Mouse (Mus musculus): ENCODE measurements around the gene Phactr3. TPM values are rescaled to one million over a fixed set of nuclear protein-coding genes. Genes with fewer than 3 reads are reported as not detected.
A peak's percentile ranks its signal among the peaks of the same experiment; 100 is the strongest.

Phactr3 gene
- polyA plus RNA-seq, 1 experiment from 2014 or later: 0.39 TPM

- no peak for DNase-seq (ENCODE audit: low spot score)
- H3K4me1 ChIP-seq (replicated peaks; ENCODE audit: insufficient read depth, low read length): no peaks in the 10 kb centered on the region
- TF ChIP-seq CTCF (IDR thresholded peaks at IDR 0.05; ENCODE audit: low read depth): no peak
- no peak overlapping the region for H3K9ac ChIP-seq (ENCODE audit: low read depth, low read length)
- WGBS: 62% methylated on average over 2 of the region's 2 CpGs
- no peak for ATAC-seq (replicated peaks; ENCODE audit: low FRiP score, low read depth)
- H3K27ac ChIP-seq: no peak overlapping the region
- no peak overlapping the region for H3K4me2 ChIP-seq (ENCODE audit: low read length)
- no peaks in the 10 kb centered on the region for H3K9me3 ChIP-seq (replicated peaks; ENCODE audit: low read length)
- no peaks in the 10 kb centered on the region for H3K36me3 ChIP-seq (ENCODE audit: insufficient read depth, low read length)
- H3K27me3 ChIP-seq (ENCODE audit: insufficient read depth, low read length): no peaks in the 10 kb centered on the region
- H3K4me3 ChIP-seq (replicated peaks; ENCODE audit: low read depth, low read length): no peak overlapping the region
Observed at GRCm38 (mm10) chr2:178270794-178271193, 152.0 kb downstream of the Phactr3 start.

GRCm38 (mm10) chr2:178272350-178272749 is 153.6 kb downstream of the Phactr3 start:
- DNase-seq (ENCODE audit: low spot score): no peak
- no peak for ATAC-seq (replicated peaks; ENCODE audit: low FRiP score, low read depth)
- Histone ChIP-seq H3K9ac (ENCODE audit: low read depth, low read length) (no peak overlapping the region), H3K9me3 (replicated peaks; ENCODE audit: low read length) (no peaks in the 10 kb centered on the region), H3K4me3 (replicated peaks; ENCODE audit: low read depth, low read length) (no peak overlapping the region), H3K4me2 (ENCODE audit: low read length) (no peak overlapping the region), H3K4me1 (replicated peaks; ENCODE audit: insufficient read depth, low read length) (no peaks in the 10 kb centered on the region), H3K36me3 (ENCODE audit: insufficient read depth, low read length) (no peaks in the 10 kb centered on the region), H3K27ac (no peak overlapping the region), H3K27me3 (ENCODE audit: insufficient read depth, low read length) (no peaks in the 10 kb centered on the region)
- 71% methylated on average over 4 of the region's 4 CpGs for WGBS
- no peak for TF ChIP-seq CTCF (IDR thresholded peaks at IDR 0.05; ENCODE audit: low read depth)

- Histone ChIP-seq H3K36me3 (ENCODE audit: insufficient read depth, low read length) (no peaks in the 10 kb centered on the region), H3K9me3 (replicated peaks; ENCODE audit: low read length) (no peaks in the 10 kb centered on the region), H3K4me2 (ENCODE audit: low read length) (no peak overlapping the region), H3K4me3 (replicated peaks; ENCODE audit: low read depth, low read length) (no peak overlapping the region), H3K27ac (no peak overlapping the region), H3K4me1 (replicated peaks; ENCODE audit: insufficient read depth, low read length) (no peaks in the 10 kb centered on the region), H3K9ac (ENCODE audit: low read depth, low read length) (no peak overlapping the region), H3K27me3 (ENCODE audit: insufficient read depth, low read length) (no peaks in the 10 kb centered on the region)
- TF ChIP-seq CTCF (IDR thresholded peaks at IDR 0.05; ENCODE audit: low read depth): no peak
- DNase-seq (ENCODE audit: low spot score): no peak
- no peak for ATAC-seq (replicated peaks; ENCODE audit: low FRiP score, low read depth)
- WGBS: 73% methylated on average over 4 of the region's 4 CpGs
Observed at GRCm38 (mm10) chr2:178274126-178274525, 155.4 kb downstream of the Phactr3 start.

- Histone ChIP-seq H3K9me3 (replicated peaks; ENCODE audit: low read length) (no peaks in the 10 kb centered on the region), H3K4me3 (replicated peaks; ENCODE audit: low read depth, low read length) (no peak overlapping the region), H3K27ac (no peak overlapping the region), H3K4me1 (replicated peaks; ENCODE audit: insufficient read depth, low read length) (no peaks in the 10 kb centered on the region), H3K9ac (ENCODE audit: low read depth, low read length) (no peak overlapping the region), H3K36me3 (ENCODE audit: insufficient read depth, low read length) (no peaks in the 10 kb centered on the region), H3K27me3 (ENCODE audit: insufficient read depth, low read length) (no peaks in the 10 kb centered on the region), H3K4me2 (ENCODE audit: low read length) (no peak overlapping the region)
- TF ChIP-seq CTCF (IDR thresholded peaks at IDR 0.05; ENCODE audit: low read depth): no peak
- WGBS: 3% methylated on average over 6 of the region's 6 CpGs
- peak; percentile 78 for DNase-seq (ENCODE audit: low spot score)
- no peak for ATAC-seq (replicated peaks; ENCODE audit: low FRiP score, low read depth)
Observed at GRCm38 (mm10) chr2:178277206-178277605, 158.4 kb downstream of the Phactr3 start.

- TF ChIP-seq CTCF (IDR thresholded peaks at IDR 0.05; ENCODE audit: low read depth): peak; percentile 19; the same call in 1 of the 2 replicates
- ATAC-seq (replicated peaks; ENCODE audit: low FRiP score, low read depth) (no peak), DNase-seq (ENCODE audit: low spot score) (no peak)
- H3K4me2 ChIP-seq (ENCODE audit: low read length): no peak overlapping the region
- H3K9ac ChIP-seq (ENCODE audit: low read depth, low read length): no peak overlapping the region
- H3K4me1 ChIP-seq (replicated peaks; ENCODE audit: insufficient read depth, low read length): no peaks in the 10 kb centered on the region
- 39% methylated on average over 3 of the region's 3 CpGs for WGBS
- H3K27ac ChIP-seq: no peak overlapping the region
- no peaks in the 10 kb centered on the region for H3K27me3 ChIP-seq (ENCODE audit: insufficient read depth, low read length)
- H3K4me3 ChIP-seq (replicated peaks; ENCODE audit: low read depth, low read length): no peak overlapping the region
- H3K9me3 ChIP-seq (replicated peaks; ENCODE audit: low read length): no peaks in the 10 kb centered on the region
- no peaks in the 10 kb centered on the region for H3K36me3 ChIP-seq (ENCODE audit: insufficient read depth, low read length)
Observed at GRCm38 (mm10) chr2:178281183-178281582, 162.4 kb downstream of the Phactr3 start.

GRCm38 (mm10) chr2:178287285-178287684 is 168.5 kb downstream of the Phactr3 start:
- WGBS: 73% methylated on average over 5 of the region's 5 CpGs

GRCm38 (mm10) chr2:178288666-178289065 is 169.9 kb downstream of the Phactr3 start:
- no peak overlapping the region for H3K27ac ChIP-seq
- TF ChIP-seq CTCF (IDR thresholded peaks at IDR 0.05; ENCODE audit: low read depth): no peak
- no peaks in the 10 kb centered on the region for H3K27me3 ChIP-seq (ENCODE audit: insufficient read depth, low read length)
- no peak for DNase-seq (ENCODE audit: low spot score)
- no peaks in the 10 kb centered on the region for H3K9me3 ChIP-seq (replicated peaks; ENCODE audit: low read length)
- ATAC-seq (replicated peaks; ENCODE audit: low FRiP score, low read depth): no peak
- H3K9ac ChIP-seq (ENCODE audit: low read depth, low read length): no peak overlapping the region
- no peaks in the 10 kb centered on the region for H3K4me1 ChIP-seq (replicated peaks; ENCODE audit: insufficient read depth, low read length)
- no peaks in the 10 kb centered on the region for H3K36me3 ChIP-seq (ENCODE audit: insufficient read depth, low read length)
- no peak overlapping the region for H3K4me2 ChIP-seq (ENCODE audit: low read length)
- H3K4me3 ChIP-seq (replicated peaks; ENCODE audit: low read depth, low read length): no peak overlapping the region
- WGBS: 89% methylated on average over 3 of the region's 3 CpGs

More at GRCm38 (mm10) chr2:178287285-178287684, 168.5 kb downstream of the Phactr3 start:
- Histone ChIP-seq H3K36me3 (ENCODE audit: insufficient read depth, low read length) (no peaks in the 10 kb centered on the region), H3K27ac (no peak overlapping the region), H3K27me3 (ENCODE audit: insufficient read depth, low read length) (no peaks in the 10 kb centered on the region), H3K4me2 (ENCODE audit: low read length) (no peak overlapping the region), H3K9me3 (replicated peaks; ENCODE audit: low read length) (no peaks in the 10 kb centered on the region), H3K9ac (ENCODE audit: low read depth, low read length) (no peak overlapping the region), H3K4me3 (replicated peaks; ENCODE audit: low read depth, low read length) (no peak overlapping the region), H3K4me1 (replicated peaks; ENCODE audit: insufficient read depth, low read length) (no peaks in the 10 kb centered on the region)
- ATAC-seq (replicated peaks; ENCODE audit: low FRiP score, low read depth): no peak
- peak; percentile 4 for DNase-seq (ENCODE audit: low spot score)
- TF ChIP-seq CTCF (IDR thresholded peaks at IDR 0.05; ENCODE audit: low read depth): peak; percentile 56
